Mouse (Mus musculus) liver, embryonic 14.5 days (tissue): ENCODE results near the gene Olfr1163. TPM values are rescaled to one million over a fixed set of nuclear protein-coding genes. Genes with fewer than 3 reads are reported as not detected.
"Not testable (repeated sequence)": the region's sequence is repeated elsewhere in the genome, so short reads cannot be mapped to it uniquely, and the experiment has no call there.

Source experiments
- ATAC-seq: fragments of 200-750 bp; cut with Nextera tagmentation; 2 replicates; pipeline ENCODE4 v1.8.0; 2017; ENCODE audit warnings: moderate number of reproducible peaks, mild to moderate bottlenecking, moderate library complexity; ENCODE audit not compliant: insufficient read depth
- DNase-seq, 3 experiments: peaks; one replicate each; pipeline ENCODE4 v3.0.0-alpha.2; 2012 to 2013; ENCODE audit warnings: low read depth in 3 of 3, low spot score in 3 of 3
- H3K27ac ChIP-seq: fragments of 300-500 bp; sonication (generic); 2 replicates; pipeline ENCODE4 v1.5.1; 2014; ENCODE audit warnings: moderate library complexity, mild to moderate bottlenecking, control low read depth, inconsistent platforms
- H3K27me3 ChIP-seq: fragments of 300-500 bp; sonication (generic); 2 replicates; pipeline ENCODE4 v1.6.1; 2014; ENCODE audit warnings: mild to moderate bottlenecking, low read length, moderate library complexity; ENCODE audit not compliant: control insufficient read depth, insufficient read depth
- H3K36me3 ChIP-seq: fragments of 300-500 bp; sonication (generic); replicated peaks from 2 replicates; pipeline ENCODE4 v1.6.1; 2014; ENCODE audit warnings: low read depth; ENCODE audit not compliant: control insufficient read depth, insufficient read depth
- H3K4me1 ChIP-seq, 2 experiments: fragments of 200-500 bp in 1 of 2; fragments of 300-500 bp in 1 of 2; sonication (generic) in 1 of 2; replicated peaks; 2 replicates each; pipeline ENCODE4 v1.6.1; 2012 to 2014; ENCODE audit warnings: antibody characterized with exemption in 1 of 2, inconsistent platforms in 1 of 2, low read length in 1 of 2; ENCODE audit not compliant: control insufficient read depth in 2 of 2, insufficient read depth in 2 of 2
- H3K4me2 ChIP-seq: fragments of 300-500 bp; sonication (generic); 2 replicates; pipeline ENCODE4 v1.6.1; 2014; ENCODE audit warnings: low read depth, mild to moderate bottlenecking, control low read depth, moderate library complexity
- H3K4me3 ChIP-seq, 2 experiments: fragments of 200-500 bp in 1 of 2; fragments of 300-500 bp in 1 of 2; sonication (generic) in 1 of 2; 2 replicates each; pipeline ENCODE4 v1.5.1; 2012 to 2014; ENCODE audit warnings: low read depth in 2 of 2, low read length in 2 of 2, mild to moderate bottlenecking in 2 of 2, control low read depth in 1 of 2, inconsistent platforms in 1 of 2, moderate library complexity in 1 of 2; ENCODE audit not compliant: insufficient read depth in 1 of 2
- H3K9ac ChIP-seq: fragments of 300-500 bp; sonication (generic); replicated peaks from 2 replicates; pipeline ENCODE4 v1.6.1; 2014; ENCODE audit warnings: mild to moderate bottlenecking, control low read depth, moderate library complexity
- H3K9me3 ChIP-seq: fragments of 300-500 bp; sonication (generic); 2 replicates; pipeline ENCODE4 v1.6.1; 2016; ENCODE audit warnings: low read length, mixed read lengths; ENCODE audit not compliant: control insufficient read depth
- CTCF ChIP-seq: IDR thresholded peaks from 2 replicates; pipeline ENCODE4 v1.5.1; 2016; ENCODE audit warnings: antibody characterized with exemption, low read depth, control low read depth
- EP300 ChIP-seq: IDR thresholded peaks from 2 replicates; pipeline ENCODE4 v1.6.1; 2016; ENCODE audit warnings: antibody characterized with exemption, low read depth
- WGBS: fragments of 180-500 bp; shearing (Covaris S2); extraction: QIAGEN DNeasy Blood & Tissue Kit; methylation state at CpG from one replicate; pipeline ENCODE4 v1.1.7; 2014; ENCODE audit not compliant: insufficient replicate concordance; 5-methylcytosine and 5-hydroxymethylcytosine counted together
- polyA plus RNA-seq, 2 experiments: library from polyadenylated mRNA; depleted of rRNA in 1 of 2; stranded (reverse) in 1 of 2; unstranded in 1 of 2; fragments of >200 nt; fragmentation: Nextera tagmentation in 1 of 2; extraction: Ambion mirVana in 1 of 2; gene quantifications; 2 replicates each; pipeline versions ENCODE4 v1.2.1 to v1.2.3; 2012 to 2014

Gene Olfr1163
- polyA plus RNA-seq (2012; rRNA removed) (not detected in 2 replicates), polyA plus RNA-seq (2014; fragmentation: Nextera tagmentation; extraction: Ambion mirVana) (not detected in 2 replicates)

- Histone ChIP-seq H3K4me2 (no peak within 1 kb of the TSS), H3K9ac (no peak within 1 kb of the TSS), H3K27me3 (no peaks in the 10 kb centered on the region), H3K9me3 (no peaks in the 10 kb centered on the region), H3K27ac (no peak within 1 kb of the TSS), H3K4me3 (no peak within 1 kb of the TSS), H3K4me1 (no peaks in the 10 kb centered on the region), H3K36me3 (no peaks in the 10 kb centered on the region)
- no peak for DNase-seq
- no peak for ATAC-seq
- no peak for TF ChIP-seq EP300
- TF ChIP-seq CTCF = no peak
These were observed at the start of gene Olfr1163 for GRCm38 (mm10) chr2:88071730-88072129. Gene Olfr1163 (minus strand): TSS chr2:88071830.

GRCm38 (mm10) chr2:88093866-88094265 lies 22.2 kb upstream of the Olfr1163 start, which contains the start of gene Olfr1164:
Gene Olfr1164 (minus strand): TSS chr2:88093966.
- Histone ChIP-seq H3K9ac (no peak within 1 kb of the TSS), H3K4me2 (no peak within 1 kb of the TSS), H3K36me3 (no peaks in the 10 kb centered on the region), H3K4me1 (no peaks in the 10 kb centered on the region), H3K9me3 (no peaks in the 10 kb centered on the region), H3K27ac (no peak within 1 kb of the TSS), H3K4me3 (no peak within 1 kb of the TSS), H3K27me3 (no peaks in the 10 kb centered on the region)
- WGBS = 56% methylated on average over 4 of the region's 4 CpGs
- no peak for ATAC-seq
- no peak for TF ChIP-seq CTCF
- TF ChIP-seq EP300 = no peak
- DNase-seq = no peak

GRCm38 (mm10) chr2:88063587-88063986 lies 8.0 kb downstream of the Olfr1163 start:
- 64% methylated on average over 2 of the region's 2 CpGs for WGBS
- ATAC-seq (no peak), DNase-seq (no peak)
- no peak overlapping the region for H3K27ac ChIP-seq
- no peaks in the 10 kb centered on the region for H3K36me3 ChIP-seq
- no peaks in the 10 kb centered on the region for H3K27me3 ChIP-seq
- no peak overlapping the region for H3K4me3 ChIP-seq
- TF ChIP-seq EP300 = no peak
- TF ChIP-seq CTCF = no peak
- H3K9me3 ChIP-seq = no peaks in the 10 kb centered on the region
- no peak overlapping the region for H3K9ac ChIP-seq
- no peaks in the 10 kb centered on the region for H3K4me1 ChIP-seq
- no peak overlapping the region for H3K4me2 ChIP-seq

- no peaks in the 10 kb centered on the region for H3K36me3 ChIP-seq
- no peak within 1 kb of the TSS for H3K4me2 ChIP-seq
- 37% methylated on average over 1 of the region's 1 CpGs for WGBS
- no peak within 1 kb of the TSS for H3K4me3 ChIP-seq
- H3K27ac ChIP-seq = no peak within 1 kb of the TSS
- no peak for ATAC-seq
- TF ChIP-seq CTCF = no peak
- TF ChIP-seq EP300 = no peak
- H3K9ac ChIP-seq = no peak within 1 kb of the TSS
- no peak for DNase-seq
- no peaks in the 10 kb centered on the region for H3K9me3 ChIP-seq
- no peaks in the 10 kb centered on the region for H3K27me3 ChIP-seq
- no peaks in the 10 kb centered on the region for H3K4me1 ChIP-seq
These were observed 20.6 kb downstream of the Olfr1163 start, which contains the start of gene Olfr1162 for GRCm38 (mm10) chr2:88051029-88051428. Gene Olfr1162 (minus strand): TSS chr2:88051129.

GRCm38 (mm10) chr2:88037599-88037998 lies 34.0 kb downstream of the Olfr1163 start, which contains the start of gene Olfr73:
Gene Olfr73 (minus strand): TSS chr2:88037699.
- Histone ChIP-seq H3K4me2 (no peak within 1 kb of the TSS), H3K9me3 (no peaks in the 10 kb centered on the region), H3K36me3 (no peaks in the 10 kb centered on the region), H3K9ac (no peak within 1 kb of the TSS), H3K4me1 (no peaks in the 10 kb centered on the region), H3K27me3 (no peaks in the 10 kb centered on the region), H3K27ac (no peak within 1 kb of the TSS), H3K4me3 (no peak within 1 kb of the TSS)
- ATAC-seq (no peak), DNase-seq (no peak)
- no peak for TF ChIP-seq EP300
- no peak for TF ChIP-seq CTCF

GRCm38 (mm10) chr2:88022474-88022873 lies 49.2 kb downstream of the Olfr1163 start, which contains the start of gene Olfr1161:
Gene Olfr1161 (plus strand): TSS chr2:88022774.
- H3K36me3 ChIP-seq, H3K9me3 ChIP-seq, H3K9ac ChIP-seq, DNase-seq, ATAC-seq, H3K4me1 ChIP-seq, H3K4me3 ChIP-seq, H3K4me2 ChIP-seq, H3K27ac ChIP-seq, H3K27me3 ChIP-seq: not testable (repeated sequence)
- WGBS = 52% methylated on average over 1 of the region's 1 CpGs
